Mouse (Mus musculus) kidney, postnatal 36 days (tissue): ENCODE measurements around the gene Plxnc1.

Source experiments
- DNase-seq, 2 experiments: peaks; one replicate each; pipeline ENCODE4 v3.0.0; 2021 to 2022; ENCODE audit warnings: mixed read lengths in 2 of 2

The Plxnc1 gene

DNA sequence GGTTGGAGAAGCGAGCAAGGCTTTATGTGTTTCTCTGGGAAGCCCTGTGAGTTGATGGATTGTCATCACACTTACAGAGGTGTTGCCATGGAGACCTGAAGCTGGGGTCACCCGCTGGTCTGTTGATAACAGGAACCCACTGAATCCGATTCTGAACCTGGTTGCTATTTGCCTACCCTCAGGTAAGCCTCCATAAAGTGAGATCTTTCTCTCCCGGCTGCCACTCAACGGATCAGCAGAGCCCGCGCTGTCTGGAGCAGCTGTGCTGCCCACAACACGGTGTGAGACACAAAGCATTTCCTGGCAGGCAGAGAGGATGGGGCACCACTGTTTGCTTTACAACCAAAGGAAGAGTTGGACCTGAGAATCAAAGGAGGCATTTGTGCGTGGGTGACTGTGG lies 79.4 kb downstream of the Plxnc1 start:
- no peak for DNase-seq

DNA sequence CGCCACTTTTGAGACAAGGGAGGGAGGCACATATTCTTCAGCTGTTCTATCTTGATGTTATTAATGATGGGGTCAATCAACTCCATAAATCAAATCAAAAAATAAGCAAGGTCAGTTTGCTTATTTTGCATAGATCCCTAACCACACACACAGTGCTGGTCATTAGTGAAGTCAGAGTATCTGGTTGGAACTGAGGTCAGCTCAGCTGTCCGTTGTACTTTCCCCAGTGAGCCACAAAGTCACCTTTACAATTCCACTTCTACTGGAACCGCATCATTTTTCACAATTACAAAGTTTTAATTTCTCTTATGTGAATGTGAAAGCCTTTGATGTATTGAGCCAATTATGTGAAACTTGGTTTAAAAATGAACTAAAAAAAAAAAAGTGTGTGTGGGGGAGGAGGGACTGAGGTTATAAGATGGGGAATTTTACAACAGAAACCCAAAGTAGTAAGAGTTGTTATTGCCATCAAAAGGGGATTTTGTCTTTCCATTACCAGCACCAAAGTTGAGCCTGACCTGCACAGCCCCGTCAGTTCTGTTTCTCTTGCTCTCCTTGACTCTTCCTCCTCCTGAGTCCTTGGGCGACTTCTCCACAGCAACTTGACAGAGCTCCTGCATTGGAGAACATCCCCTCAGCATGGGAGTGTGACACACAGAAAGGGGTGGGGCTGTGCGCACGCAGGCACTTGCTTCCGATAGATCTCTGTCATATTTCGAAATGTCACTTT lies 80.3 kb downstream of the Plxnc1 start:
- DNase-seq: no peak

DNA sequence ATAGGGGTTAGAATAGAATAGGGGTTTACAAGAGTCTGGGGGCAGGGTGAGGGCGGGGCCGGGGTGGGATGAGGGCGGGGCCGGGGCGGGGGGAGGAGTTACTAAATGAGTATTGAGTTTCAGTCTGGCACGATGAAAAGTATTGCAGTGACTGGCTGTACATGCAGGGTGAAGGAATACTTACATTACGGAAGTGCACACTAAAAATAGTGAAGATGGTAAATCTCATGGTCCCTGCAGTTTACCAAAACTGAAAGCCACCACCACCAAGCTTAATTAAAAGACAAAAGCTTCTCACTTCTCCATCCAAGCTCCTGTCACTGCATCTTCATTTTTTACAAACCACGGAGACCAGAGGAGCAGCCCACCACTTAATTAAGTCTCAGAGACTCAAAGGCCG lies 81.4 kb downstream of the Plxnc1 start:
- no peak for DNase-seq

DNA sequence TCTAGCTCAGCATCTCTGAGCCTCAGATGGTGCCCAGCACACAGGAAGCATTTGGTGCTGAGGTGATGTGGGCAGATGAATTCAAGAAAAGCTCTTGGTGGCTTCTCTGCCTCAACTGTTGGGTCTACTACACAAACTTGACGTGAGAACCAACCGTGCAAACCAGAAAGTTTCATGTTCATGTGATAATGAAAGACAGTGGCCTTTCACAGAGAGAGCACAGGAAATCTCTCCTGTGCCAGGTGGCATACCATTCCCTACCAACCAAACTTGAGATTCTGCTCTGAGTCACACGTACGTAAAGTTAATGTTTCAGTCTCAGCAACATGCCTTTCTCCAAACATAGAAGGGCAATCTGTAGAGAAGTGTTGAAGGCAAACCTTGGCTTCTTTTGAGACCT lies 83.8 kb downstream of the Plxnc1 start:
- DNase-seq: no peak

DNA sequence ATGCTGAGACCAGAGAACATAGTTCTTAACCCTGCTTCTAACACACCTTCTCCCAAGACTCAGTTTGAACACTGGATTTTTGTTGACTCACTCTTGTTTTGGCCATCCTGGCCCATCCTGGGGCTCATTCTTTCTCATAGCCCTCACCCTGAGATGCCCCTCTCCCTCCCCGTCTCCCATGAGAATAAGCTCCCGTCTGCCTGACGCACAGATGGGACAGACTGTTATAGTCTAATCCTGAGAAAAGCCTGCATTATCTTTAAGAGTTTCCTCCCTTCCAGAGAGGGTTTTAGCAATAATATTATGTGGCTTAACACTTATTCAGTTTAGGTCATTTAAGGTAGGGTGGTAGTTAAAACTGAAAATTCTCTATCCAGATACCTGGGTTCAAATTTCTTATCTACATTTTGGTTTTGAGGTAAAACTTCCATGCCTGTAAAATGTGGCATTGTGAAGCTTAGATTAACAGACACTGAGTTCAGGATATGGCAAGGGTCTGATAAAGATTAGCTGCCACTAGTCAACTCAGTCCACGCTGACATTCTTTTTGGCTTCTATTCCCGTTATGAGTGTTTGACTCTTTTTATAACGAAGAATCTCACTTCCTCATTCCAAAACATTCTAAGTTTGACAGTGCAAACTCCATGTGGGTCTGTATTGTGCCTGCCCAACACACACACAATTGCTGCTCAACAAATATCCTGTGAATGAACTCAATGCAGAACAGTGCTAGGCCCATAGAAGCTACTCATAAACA lies 86.2 kb downstream of the Plxnc1 start:
- no peak for DNase-seq

DNA sequence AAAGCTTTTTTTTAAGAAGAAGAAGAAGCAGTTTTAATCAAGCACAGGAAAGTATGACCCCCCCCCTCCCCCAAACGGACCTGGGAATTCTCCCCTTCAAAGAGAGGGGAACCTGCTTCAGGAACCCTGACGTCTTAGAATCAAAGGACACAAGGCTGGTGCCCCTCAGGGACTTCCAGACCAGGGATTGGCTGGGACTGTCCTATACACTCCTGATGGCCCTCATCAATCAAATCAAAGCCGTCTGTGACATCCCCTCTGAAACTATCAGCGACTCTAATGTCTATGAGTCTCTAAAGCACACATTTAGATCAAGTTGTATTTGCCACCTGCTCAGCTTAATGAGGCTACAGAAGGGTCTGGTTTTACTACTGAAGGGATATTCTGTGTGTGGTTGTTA lies 94.1 kb downstream of the Plxnc1 start:
- no peak for DNase-seq

DNA sequence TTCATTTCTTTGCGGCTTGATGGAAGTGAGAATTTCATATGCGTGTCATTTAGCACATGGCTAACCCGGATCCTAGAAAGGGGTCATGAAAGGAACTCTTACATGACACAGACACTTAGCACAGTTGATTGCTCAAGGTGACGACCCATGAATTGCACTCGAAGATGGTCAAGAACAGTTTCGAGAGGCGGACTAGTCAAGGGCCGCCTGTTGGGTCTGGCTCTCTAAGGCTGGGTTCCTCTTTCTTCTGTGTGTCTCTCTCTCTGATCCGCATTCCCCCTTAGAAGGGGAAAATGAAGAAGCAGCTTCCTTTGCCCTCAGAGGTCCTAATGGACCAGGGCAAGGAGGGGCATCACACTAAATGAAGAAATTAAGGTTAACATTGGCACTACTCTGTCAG lies 94.7 kb downstream of the Plxnc1 start:
- DNase-seq: no peak

DNA sequence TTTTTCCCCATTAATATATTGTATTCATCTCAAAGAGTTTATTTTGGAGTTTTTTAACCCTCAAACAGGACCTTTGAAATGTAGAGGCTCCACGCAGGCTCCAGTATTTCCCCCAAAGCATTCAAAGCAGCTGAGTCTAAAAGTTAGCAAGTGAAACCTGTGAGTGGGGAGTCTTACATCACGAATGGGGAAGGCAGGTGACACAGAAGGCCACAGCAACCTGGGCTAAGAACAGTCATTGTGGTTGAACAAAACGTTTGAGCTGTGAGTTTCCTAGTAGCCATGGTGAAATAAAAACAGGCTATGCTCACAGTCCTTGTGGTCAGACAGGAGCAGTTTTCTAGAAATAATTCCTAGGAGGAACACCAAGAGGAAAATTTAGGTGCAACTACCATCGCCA lies 95.3 kb downstream of the Plxnc1 start:
- no peak for DNase-seq

DNA sequence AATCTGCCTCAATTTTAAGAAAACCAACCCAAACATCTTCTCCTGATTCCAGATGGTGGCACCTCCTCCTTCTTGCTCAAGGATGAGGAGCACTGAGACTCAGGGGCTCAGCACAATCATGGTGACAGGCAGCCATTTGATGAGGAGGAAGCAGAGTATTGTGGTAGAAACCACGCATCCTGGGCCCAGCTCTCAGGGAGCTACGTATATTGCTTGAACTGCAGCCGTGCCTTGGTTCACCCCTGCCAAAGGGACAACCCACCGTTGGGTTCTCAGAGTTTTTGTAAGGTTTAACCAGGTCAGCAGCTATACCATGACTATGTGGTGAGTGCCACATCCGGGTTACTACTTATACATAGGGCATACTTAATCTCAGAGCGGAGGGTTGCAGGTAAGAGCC lies 96.3 kb downstream of the Plxnc1 start:
- DNase-seq: no peak

DNA sequence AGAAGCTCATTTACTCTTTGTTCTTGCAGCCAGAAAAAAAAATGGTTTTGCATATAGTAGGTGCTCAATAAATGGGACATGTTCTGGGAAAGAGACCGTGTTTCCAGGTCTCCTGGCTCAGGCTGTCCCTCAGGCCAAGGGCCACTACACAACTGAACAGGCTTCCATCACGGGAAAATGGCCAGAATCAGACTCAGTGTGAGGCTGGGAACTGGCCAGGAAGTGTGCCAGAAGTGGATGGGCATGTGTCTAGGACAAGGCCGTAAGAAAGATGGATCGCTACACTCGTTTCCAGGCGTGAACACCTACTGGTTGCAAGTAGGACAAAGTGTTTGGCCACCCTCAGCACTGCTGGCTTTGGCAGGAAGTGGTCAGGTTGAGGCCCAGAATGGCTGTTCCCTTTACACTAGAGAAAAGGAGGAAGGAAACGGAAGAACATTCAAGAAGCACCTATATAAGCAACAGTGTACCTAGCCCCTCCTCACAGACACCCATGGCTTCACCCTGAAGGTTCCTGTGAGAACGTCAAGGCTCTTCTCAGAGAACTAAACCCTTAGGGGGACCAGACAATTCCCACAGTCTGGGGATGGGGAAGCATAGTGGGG lies 98.0 kb downstream of the Plxnc1 start:
- no peak for DNase-seq

DNA sequence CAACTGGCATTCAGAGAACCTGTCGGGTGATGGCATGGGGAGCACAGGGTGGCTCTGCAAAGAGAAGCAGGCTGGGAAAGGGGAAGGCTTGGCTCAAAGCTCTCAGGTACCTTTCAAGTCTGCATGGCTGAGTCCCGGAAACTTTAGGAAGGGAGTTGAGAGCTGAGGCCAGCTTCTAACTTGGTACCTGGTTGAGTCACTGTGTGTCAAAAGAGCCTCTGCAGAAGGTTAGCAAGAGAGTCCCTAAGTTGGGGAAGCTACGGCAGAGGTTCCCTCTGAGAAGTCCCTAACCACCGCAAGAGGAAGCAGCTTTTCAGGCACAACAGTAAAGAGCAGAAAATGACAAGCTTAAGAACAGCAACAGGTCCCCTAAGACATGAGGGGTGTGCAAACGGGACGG lies 99.9 kb downstream of the Plxnc1 start:
- no peak for DNase-seq

DNA sequence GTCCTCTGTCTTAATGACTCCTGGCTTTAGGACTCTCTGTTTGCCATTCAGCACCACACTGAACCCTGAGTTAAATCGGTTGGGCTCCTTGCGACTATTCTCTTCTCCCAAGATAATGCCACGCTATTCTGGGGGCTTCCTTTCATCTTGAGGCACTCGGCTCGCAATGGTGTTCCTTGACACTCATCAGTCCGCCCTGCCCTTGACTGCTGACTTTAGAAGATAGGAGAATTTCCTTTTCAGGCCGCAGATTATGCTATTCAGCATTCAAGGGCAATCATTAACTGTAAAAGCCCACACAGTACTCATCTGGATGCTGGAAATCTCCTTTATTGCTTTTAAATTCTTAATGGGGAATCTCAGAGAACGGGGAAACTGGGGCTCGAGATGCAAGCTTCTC lies 108.8 kb downstream of the Plxnc1 start:
- DNase-seq: no peak

DNA sequence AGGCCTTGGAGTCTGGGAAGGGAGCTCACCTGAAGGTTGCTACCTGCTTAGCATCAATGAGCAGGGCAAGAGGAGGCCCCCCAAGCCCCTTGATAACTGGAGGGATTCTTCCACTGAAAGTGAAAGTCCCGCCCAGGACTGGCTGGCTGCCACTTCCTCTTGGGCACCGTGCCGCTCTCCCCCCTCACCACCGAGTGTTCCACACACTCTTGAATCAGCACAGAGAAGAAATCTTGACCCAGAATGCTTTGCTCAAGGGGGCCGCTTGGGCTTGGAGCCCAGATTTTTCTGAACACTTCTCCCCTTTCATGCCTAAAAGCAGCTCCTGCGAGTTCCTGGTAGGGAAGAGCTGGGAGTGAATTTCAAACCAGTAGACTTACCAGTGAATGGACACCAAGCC lies 115.2 kb downstream of the Plxnc1 start:
- peak; percentile 59 to 83 for DNase-seq

DNA sequence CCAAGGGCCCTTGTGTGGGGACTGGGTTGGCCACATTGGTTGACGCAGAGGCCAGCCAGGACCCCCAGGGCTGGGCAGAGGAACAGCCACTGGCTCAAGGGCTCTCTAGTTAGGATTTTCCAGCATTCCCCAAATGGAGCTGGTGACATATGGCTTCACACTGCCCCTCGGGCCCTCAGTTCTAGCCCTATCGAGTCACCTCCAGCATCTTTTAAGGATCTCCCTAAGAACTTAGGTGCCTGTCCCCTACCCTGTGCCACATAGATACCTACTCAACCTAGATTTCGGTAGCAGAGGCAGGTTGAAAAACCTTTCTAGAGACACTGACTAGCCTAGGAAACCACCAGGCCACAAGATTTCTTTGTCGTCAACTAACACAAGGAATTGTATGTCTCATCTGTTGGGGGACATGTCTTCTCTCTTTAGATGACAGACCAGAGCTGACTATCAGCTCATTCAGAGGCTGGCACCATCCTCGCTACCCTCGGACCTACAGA lies 115.9 kb downstream of the Plxnc1 start:
- DNase-seq: no peak

DNA sequence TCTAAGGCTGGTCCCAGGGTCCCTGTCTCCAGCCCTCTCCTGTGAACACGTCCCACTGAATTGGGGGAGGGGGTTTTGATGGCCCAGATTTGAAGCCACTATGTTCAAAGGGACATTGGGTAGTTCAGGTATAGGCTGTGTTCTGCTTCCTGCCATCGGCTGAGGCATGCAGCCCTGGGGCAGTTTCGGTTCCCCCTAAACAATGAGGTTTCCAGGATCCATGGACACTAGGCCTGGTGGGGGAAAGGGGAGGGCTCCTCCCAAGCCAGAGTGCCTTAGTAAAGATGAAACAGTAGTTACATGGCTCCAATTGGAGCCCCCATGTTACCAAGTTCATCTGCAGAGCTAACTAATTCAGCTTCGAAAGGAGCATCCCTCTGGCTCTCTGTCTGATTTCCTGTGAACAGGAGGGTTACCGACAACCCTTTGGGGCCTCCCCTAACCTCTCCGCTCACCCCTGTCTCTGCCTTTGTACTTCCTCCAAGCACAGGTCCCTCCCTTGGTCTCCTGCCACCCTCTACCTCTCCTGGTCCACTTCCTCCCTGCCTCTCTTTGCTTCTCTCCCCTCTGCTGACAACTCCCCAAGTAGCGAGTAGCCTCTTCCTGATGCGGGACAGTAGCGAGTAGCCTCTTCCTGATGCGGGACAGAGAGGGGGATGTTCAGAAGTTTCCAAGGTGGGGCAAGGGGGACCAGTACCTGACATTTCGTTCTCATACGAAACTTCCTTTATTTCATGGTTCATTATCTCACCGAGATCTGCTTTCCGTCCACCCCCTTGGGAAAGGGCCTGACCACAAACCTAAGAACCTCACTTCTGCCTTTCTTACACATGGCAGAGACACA lies 116.5 kb downstream of the Plxnc1 start:
- peak in 1 of 2 experiments; percentile 3 for DNase-seq

DNA sequence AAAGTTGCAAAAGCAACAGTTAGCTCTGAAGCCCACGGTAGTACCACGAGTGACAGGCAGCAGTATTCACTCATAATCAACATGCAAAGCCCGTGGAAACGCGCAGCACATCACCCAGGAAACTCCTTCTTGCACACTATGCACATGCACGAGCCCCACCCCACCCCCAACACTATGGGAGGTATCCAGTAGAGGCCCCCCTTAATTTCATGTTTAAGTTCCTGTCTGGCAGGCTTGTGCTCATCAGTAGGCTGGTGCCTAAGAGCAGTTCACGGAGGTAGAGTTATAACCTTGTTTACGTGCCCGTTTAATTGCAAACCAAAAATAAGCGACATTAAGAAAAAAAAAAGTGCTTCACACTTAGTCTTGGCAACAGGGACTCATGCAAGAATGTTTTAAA lies 117.3 kb downstream of the Plxnc1 start:
- DNase-seq: no peak

DNA sequence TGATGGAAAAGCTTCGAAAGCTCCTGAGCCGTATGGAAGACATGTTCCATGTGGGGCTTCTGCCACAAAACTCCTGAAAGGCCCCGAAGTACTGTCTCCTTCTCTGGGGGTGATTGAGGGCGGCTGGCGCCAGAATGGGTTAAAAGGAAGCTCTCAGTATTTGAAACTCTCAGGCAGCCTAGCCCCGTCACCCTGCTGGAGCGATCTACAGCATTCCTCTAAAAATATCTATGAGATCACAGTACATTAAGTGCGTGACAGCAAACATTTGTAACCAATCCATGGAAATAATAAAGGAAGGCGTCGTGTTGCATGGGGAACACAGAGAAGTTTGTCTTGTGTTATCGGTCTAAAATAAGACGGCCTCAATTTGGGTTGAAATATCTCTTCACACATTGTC lies 118.2 kb downstream of the Plxnc1 start:
- no peak for DNase-seq

DNA sequence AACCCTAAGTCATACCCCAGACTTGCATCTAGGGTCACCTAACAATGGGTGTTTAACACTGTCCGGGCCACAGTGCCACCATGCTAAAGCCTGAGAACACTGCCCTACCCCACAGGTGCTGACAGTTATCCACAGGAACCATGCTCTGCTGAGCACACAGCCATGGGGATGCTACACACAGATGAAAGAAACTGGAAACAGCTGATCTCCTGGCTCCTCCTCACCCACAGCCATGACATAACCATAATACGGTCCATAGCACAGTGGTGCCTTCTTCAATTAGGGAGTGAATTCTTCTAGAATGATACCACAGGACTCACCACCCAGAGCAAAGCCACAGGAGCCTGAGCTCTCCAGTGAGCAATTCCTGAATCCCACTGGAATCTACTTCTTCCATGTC lies 118.7 kb downstream of the Plxnc1 start:
- DNase-seq: no peak

DNA sequence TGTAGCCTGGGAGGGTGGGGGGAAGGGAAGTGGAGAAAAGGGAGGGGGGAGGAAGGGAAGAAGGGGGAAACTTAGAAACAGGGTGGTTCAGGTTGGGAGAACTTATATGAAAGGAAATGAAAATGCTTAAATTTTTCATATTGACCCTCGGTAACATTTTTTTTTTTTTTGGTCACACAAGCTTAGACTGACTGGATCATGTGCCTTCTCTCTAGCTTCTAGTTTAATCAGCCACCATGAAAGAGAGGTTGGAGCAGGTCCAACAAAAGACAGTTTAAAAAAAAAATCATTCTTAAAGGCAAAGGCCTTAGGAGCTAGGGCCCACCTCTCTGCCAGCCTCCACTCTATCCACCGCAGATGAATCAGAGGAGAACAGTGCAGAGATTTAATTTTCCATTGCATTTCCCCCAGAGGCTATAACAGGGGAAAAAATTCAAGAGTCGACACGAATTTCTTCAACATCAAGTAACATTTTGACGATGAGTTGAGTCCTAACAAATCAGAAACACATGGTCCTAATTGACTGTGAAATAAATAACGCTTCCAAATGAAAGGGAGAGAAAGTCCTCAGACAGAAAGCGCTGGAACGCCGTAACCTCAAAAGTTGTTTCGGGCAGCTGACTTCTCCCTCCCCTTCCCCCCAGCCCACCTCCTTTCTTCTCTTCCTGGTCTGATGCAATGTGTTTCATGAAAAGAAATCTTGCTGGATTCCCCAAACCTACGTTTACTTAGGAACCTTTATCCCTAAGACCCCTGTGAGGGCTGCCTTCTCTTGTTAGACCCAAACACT lies 120.5 kb downstream of the Plxnc1 start:
- no peak for DNase-seq

DNA sequence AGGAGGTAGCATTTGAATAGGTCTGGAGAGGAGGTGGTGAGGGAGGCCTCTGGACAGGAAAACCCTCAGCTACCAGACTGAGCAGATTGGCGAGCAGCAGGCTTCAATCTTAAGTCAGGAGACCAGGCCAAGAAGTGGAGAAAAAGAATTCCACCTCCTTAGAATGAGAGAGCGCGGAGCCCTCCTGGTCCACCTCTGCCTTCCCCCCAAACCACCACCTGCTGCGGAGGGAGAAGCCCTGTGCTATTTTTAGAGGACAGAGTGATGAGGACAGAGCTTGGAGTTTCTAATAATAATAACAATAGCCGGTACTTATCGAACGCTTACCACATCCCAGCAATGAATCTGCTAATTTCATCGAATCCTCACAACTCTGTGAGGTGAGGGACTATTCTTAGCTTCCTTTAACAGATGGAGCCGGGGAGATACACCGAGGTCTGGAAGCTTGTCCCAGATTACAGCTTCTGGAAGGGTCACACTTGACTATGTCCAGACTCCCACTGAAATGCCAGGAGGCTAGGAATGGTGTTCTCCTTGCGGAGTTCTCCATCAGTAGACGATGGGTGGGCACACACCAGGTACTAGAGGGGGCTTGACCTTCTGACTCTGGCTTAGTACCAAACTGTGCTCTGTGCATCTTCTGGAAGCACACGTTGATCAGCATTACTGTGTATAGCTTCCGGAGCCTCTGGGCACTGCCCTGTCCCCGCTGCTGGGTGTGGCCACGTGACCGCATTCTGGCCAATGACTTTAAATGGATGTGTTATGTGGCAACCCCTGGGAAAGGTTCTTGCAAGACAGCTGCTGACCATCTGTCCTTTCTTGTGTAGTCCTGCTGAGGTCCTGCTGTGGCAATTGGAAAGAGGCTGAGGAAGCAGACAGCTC lies 125.6 kb downstream of the Plxnc1 start:
- no peak for DNase-seq

DNA sequence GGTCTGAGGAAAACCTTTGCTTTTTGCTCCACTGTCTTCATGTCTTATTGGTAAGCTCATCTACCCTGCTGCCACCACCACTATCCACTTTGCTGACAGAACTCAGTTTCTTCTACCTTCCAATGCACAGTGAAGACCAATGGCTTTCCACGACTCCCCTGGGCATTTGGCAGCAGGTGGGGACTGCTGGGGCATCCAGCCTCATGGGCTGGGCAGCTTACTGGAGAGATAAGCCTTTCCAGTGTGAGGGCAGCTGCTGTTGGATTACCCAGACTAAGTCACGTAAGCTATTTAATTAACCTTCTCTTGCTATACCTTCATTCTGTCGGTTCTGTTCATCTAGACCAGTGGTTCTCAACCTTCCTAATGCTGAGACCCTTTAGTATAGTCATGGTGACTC lies 126.5 kb downstream of the Plxnc1 start:
- DNase-seq: no peak
